Mouse (Mus musculus): ENCODE data around the gene Tuba8. TPM values are rescaled to one million over a fixed set of nuclear protein-coding genes. Genes with fewer than 3 reads are reported as not detected.
A peak's percentile ranks its signal among the peaks of the same experiment; 100 is the strongest.

Tuba8 gene
- total and polyA plus RNA-seq, 3 experiments, result 1.4 to 1.6 TPM; not detected in 1

DNA sequence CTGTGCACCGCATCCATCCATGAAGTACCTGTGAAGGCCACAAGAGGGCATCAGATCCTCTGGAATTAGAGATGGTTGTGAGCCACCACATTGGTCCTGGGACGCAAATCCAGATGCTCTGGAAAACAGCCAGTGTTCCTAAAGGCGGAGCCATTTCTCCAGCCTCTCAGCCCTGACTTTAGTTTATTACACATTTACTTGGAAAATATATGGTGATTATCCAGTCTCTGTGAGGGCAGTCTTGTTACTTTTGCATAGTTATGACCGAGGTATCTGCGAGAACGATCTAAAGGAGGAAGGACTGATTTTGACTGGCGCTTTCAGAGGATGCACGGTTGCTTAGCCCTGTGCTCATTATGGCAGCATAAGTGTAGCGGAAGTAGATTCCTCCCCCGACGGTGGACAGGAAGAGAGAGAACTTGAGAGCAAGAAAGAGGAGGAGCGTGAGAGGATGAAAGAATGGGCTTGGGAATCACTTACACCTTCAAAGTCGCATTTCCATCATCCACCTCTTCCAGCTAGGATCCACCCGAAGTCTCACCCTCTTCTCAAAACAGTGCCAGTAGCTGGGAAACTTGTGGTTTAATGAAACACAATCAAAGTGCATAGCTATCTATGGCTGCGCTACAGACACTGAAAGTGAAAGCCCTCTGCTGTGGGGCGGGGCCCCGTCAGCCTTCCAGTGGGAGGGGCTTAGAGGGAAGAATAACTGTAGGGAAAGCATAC, 61.7 kb downstream of the Tuba8 start:
- Histone ChIP-seq H3K4me3 (ENCODE audit: control insufficient read depth in 1 of 2, insufficient read depth in 1 of 2, low read depth in 2 of 2, low read length in 2 of 2) (peak overlapping the region; percentile 96 to 99), H3K27ac (ENCODE audit: control insufficient read depth, low read depth, low read length) (peak overlapping the region; percentile 78), H3K9me3 (replicated peaks; ENCODE audit: insufficient read depth, low read length) (no peaks in the 10 kb centered on the region), H3K36me3 (ENCODE audit: control insufficient read depth in 1 of 2, insufficient read depth in 2 of 2, low read length in 2 of 2) (peaks cover 0 to 7% of the 10 kb centered on the region in 2 experiments; a peak in 1 of 4 replicates), H3K4me1 (ENCODE audit: control insufficient read depth in 1 of 2, insufficient read depth in 2 of 2, low read length in 2 of 2) (peaks cover 4 to 7% of the 10 kb centered on the region in 2 experiments), H3K79me2 (ENCODE audit: control insufficient read depth, insufficient read depth, low read length, poor library complexity) (no peaks in the 10 kb centered on the region), H3K27me3 (ENCODE audit: control insufficient read depth in 1 of 2, insufficient read depth in 2 of 2, low read length in 2 of 2) (peaks cover under 1 to 3% of the 10 kb centered on the region in 2 experiments; a peak in 3 of 4 replicates), H3K9ac (ENCODE audit: control insufficient read depth, low read depth, low read length, poor library complexity, severe bottlenecking) (peak overlapping the region; percentile 62)
- peak; percentile 86 for DNase-seq (ENCODE audit: low read depth, low spot score)
- TF ChIP-seq POLR2A (IDR thresholded peaks at IDR 0.05; ENCODE audit: control insufficient read depth in 1 of 2, insufficient read depth in 1 of 2, low read depth in 1 of 2, low read length in 2 of 2, poor library complexity in 1 of 2) (peak in 1 of 2 experiments; percentile 49; a peak in 2 of 4 replicates), EP300 (IDR thresholded peaks at IDR 0.05; ENCODE audit: low read depth in 1 of 2, low read length in 2 of 2) (no peak), ETS1 (IDR thresholded peaks at IDR 0.05; ENCODE audit: low read depth, low read length) (peak; percentile 53), MXI1 (IDR thresholded peaks at IDR 0.05; ENCODE audit: low read depth, low read length) (0 out of 2 replicates have a peak, but pooled peaks have one; percentile 12), MYB (IDR thresholded peaks at IDR 0.05; ENCODE audit: low read depth, low read length) (no peak), RAD21 (IDR thresholded peaks at IDR 0.05; ENCODE audit: low read depth, low read length) (peak; percentile 68), ZC3H11A (IDR thresholded peaks at IDR 0.05; ENCODE audit: low read depth, low read length) (peak; percentile 58), SMC3 (IDR thresholded peaks at IDR 0.05; ENCODE audit: low read depth, low read length) (peak; percentile 74), CTCF (IDR thresholded peaks at IDR 0.05 in 2 of 3, conservative IDR thresholded peaks at IDR 0.05 in 1 of 3; ENCODE audit: control insufficient read depth in 1 of 3, insufficient read depth in 1 of 3, low read depth in 2 of 3, low read length in 3 of 3, poor library complexity in 1 of 3, severe bottlenecking in 1 of 3) (peak; percentile 68 to 81 (median 79)), RCOR1 (IDR thresholded peaks at IDR 0.05; ENCODE audit: low read depth, low read length) (0 out of 2 replicates have a peak, but pooled peaks have one; percentile 41), ELF1 (IDR thresholded peaks at IDR 0.05; ENCODE audit: low read depth, low read length) (peak; percentile 42), HCFC1 (IDR thresholded peaks at IDR 0.05; ENCODE audit: low read depth, low read length) (peak; percentile 11; the same call in 1 of the 2 replicates), NELFE (IDR thresholded peaks at IDR 0.05; ENCODE audit: low read depth, low read length) (peak; percentile 29; the same call in 1 of the 2 replicates), POLR2AphosphoS2 (IDR thresholded peaks at IDR 0.05; ENCODE audit: low read length) (no peak)

DNA sequence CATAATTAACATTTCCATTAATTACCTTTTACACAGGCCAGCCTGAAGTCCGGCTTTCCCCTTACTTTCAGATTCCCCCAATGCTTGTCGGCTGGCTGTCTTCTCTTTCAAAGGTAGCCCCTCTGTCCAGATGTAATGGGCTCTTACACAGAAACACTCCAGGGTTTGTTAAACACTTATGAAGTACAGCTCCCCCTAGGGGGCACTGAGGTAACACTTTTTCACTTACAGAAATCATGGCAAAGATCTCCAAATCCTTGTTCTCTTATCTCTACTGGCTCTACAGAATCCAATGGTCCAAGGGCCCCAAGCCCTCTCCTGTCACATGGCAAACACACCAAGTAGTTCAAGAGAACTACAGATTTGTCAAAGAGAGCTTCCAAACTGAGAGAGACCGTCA, 63.9 kb downstream of the Tuba8 start:
- no peak overlapping the region for H3K4me3 ChIP-seq (ENCODE audit: control insufficient read depth in 1 of 2, insufficient read depth in 1 of 2, low read depth in 2 of 2, low read length in 2 of 2)
- H3K9ac ChIP-seq (ENCODE audit: control insufficient read depth, low read depth, low read length, poor library complexity, severe bottlenecking), result no peak overlapping the region
- DNase-seq (ENCODE audit: low read depth, low spot score), result peak; percentile 72
- H3K9me3 ChIP-seq (replicated peaks; ENCODE audit: insufficient read depth, low read length), result no peaks in the 10 kb centered on the region
- H3K27ac ChIP-seq (ENCODE audit: control insufficient read depth, low read depth, low read length), result no peak overlapping the region
- peaks cover 4 to 7% of the 10 kb centered on the region in 2 experiments for H3K4me1 ChIP-seq (ENCODE audit: control insufficient read depth in 1 of 2, insufficient read depth in 2 of 2, low read length in 2 of 2)
- peaks cover 9 to 12% of the 10 kb centered on the region in 2 experiments for H3K27me3 ChIP-seq (ENCODE audit: control insufficient read depth in 1 of 2, insufficient read depth in 2 of 2, low read length in 2 of 2)
- TF ChIP-seq USF2 (IDR thresholded peaks at IDR 0.05; ENCODE audit: borderline replicate concordance in 1 of 2, insufficient read depth in 1 of 2, low read depth in 1 of 2, low read length in 2 of 2) (no peak), SMC3 (IDR thresholded peaks at IDR 0.05; ENCODE audit: low read depth, low read length) (peak; percentile 57), RCOR1 (IDR thresholded peaks at IDR 0.05; ENCODE audit: low read depth, low read length) (0 out of 2 replicates have a peak, but pooled peaks have one; percentile 39), E2F4 (IDR thresholded peaks at IDR 0.05; ENCODE audit: borderline replicate concordance, low read depth, low read length) (no peak), USF1 (IDR thresholded peaks at IDR 0.05; ENCODE audit: low read depth, low read length) (no peak), POLR2A (IDR thresholded peaks at IDR 0.05; ENCODE audit: control insufficient read depth in 1 of 2, insufficient read depth in 1 of 2, low read depth in 1 of 2, low read length in 2 of 2, poor library complexity in 1 of 2) (no peak), ZC3H11A (IDR thresholded peaks at IDR 0.05; ENCODE audit: low read depth, low read length) (peak; percentile 20; the same call in 1 of the 2 replicates), GABPA (IDR thresholded peaks at IDR 0.05; ENCODE audit: low read depth, low read length) (no peak), RAD21 (IDR thresholded peaks at IDR 0.05; ENCODE audit: low read depth, low read length) (peak; percentile 44), GATA1 (IDR thresholded peaks at IDR 0.05; ENCODE audit: low read depth, low read length) (0 out of 2 replicates have a peak, but pooled peaks have one; percentile 4), TAL1 (IDR thresholded peaks at IDR 0.05; ENCODE audit: low read length) (no peak), MAX (IDR thresholded peaks at IDR 0.05; ENCODE audit: low read length) (no peak), CTCF (IDR thresholded peaks at IDR 0.05 in 2 of 3, conservative IDR thresholded peaks at IDR 0.05 in 1 of 3; ENCODE audit: control insufficient read depth in 1 of 3, insufficient read depth in 1 of 3, low read depth in 2 of 3, low read length in 3 of 3, poor library complexity in 1 of 3, severe bottlenecking in 1 of 3) (peak in 2 of 3 experiments; percentile 69 to 75; a peak in 4 of 6 replicates), CHD2 (IDR thresholded peaks at IDR 0.05; ENCODE audit: low read length) (no peak)
- H3K79me2 ChIP-seq (ENCODE audit: control insufficient read depth, insufficient read depth, low read length, poor library complexity), result no peaks in the 10 kb centered on the region
- H3K36me3 ChIP-seq (ENCODE audit: control insufficient read depth in 1 of 2, insufficient read depth in 2 of 2, low read length in 2 of 2), result peaks cover 0 to 7% of the 10 kb centered on the region in 2 experiments; a peak in 1 of 4 replicates

Measured in MEL (cell line).